Mouse (Mus musculus) layer of hippocampus, adult 9-11 months (tissue): Measurements from ENCODE around the gene Zfp114.
A peak's percentile ranks its signal among the peaks of the same experiment; 100 is the strongest.

Source experiments
- DNase-seq: peaks from one replicate; pipeline ENCODE4 v3.0.0; 2022

The Zfp114 gene

GRCm38 (mm10) chr7:24174618-24175336, at the start of gene Zfp114:
Gene Zfp114 (plus strand): TSS chr7:24175060.
- DNase-seq: peak; percentile 67

DNA sequence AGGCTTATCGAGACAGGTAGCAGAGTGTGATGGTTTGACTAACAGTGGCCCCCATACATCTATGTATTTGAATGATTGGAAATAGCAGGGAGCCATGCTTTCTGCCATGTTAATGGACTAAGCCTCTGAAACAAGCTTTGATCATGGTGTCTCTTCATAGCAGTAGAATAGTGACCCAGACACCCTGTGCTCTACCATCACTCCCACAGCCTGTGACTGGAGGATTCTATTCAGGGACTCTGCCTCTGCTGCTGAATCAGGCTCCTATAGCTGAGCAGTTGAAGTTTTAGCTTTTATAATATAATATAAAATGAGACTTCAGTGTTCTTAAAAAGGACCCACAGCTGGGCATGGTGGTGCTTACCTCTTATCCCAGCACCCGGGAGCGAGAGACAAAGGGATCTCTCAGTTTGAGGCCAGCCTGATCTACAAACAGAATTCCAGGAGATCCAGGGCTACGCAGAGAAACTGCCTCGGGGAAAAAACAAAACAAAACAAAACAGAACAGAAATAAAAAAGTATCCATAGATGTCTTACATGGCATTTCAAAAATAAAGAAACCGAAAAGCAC, 41.4 kb upstream of the Zfp114 start:
- no peak for DNase-seq

GRCm38 (mm10) chr7:24133996-24134828, 40.6 kb upstream of the Zfp114 start, which contains the start of gene Zfp235:
Gene Zfp235 (plus strand): TSS chr7:24134169.
- peak; percentile 91 for DNase-seq

DNA sequence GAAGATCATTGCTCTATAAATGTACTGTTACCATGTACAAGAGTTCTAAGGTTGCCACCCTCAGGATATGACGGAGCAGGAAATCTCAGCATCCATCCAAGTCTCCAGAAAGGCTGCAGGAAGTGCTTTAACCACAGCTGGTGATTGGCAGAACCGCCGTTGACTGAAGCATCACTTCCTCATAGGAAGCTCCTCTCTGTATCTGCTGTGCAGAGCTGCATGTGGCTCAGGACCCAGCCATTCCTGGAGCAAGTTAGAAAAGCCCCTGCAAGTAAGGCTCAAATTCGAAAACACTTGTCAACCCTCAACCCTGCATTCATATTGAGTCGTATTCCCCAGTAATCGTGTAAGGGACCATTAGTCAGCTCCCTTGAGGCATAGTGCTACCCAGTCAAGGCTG, 32.3 kb upstream of the Zfp114 start:
- no peak for DNase-seq

DNA sequence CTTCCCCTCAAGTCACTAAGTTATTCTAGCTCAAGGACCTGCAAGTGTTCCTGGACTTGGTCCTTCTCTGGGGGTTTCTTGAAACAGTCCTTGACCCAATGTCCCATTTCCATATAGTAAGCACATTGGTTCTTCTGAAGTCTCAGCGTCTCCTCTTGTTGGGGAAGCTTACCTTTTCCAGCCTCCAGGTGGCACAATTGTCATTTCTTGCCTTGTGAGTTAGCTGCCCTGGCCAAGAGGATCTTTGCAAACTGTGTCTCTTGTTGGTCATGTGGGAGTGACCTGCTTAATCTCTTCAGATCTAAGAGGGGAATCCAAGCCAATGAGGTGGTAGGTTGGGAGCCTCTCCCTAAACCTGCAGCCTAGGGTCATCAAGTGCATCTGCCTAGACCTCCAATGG, 21.6 kb upstream of the Zfp114 start:
- DNase-seq: no peak

GRCm38 (mm10) chr7:24172191-24172590, 2.7 kb upstream of the Zfp114 start:
- DNase-seq: no peak

- DNase-seq: no peak
Measured at GRCm38 (mm10) chr7:24175337-24175711, 464 bp downstream of the Zfp114 start.

- no peak for DNase-seq
Measured at GRCm38 (mm10) chr7:24187611-24188010, 12.8 kb downstream of the Zfp114 start.

GRCm38 (mm10) chr7:24188901-24189570, 14.2 kb downstream of the Zfp114 start:
- no peak for DNase-seq

DNA sequence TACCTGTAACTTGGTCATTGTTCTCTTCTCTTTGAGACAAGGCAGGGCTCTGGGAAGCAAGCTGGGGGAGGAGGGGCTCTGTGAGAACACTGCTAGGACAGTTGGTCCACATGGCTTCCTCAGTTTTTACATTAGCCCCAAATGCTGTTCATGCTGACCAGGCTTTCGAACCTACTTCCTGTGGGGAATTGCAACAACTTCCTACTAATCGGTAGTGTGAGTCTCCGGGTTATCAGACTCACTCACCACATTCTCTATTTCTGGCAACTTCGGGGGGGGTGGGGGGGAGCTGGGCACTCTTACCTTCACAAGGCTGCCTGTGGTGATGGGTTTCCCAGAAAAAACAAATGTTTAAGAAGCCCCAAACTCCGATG, 14.7 kb downstream of the Zfp114 start:
- no peak for DNase-seq

GRCm38 (mm10) chr7:24191361-24191760, 16.5 kb downstream of the Zfp114 start:
- DNase-seq: no peak

GRCm38 (mm10) chr7:24193157-24193556, 18.3 kb downstream of the Zfp114 start:
- no peak for DNase-seq

DNA sequence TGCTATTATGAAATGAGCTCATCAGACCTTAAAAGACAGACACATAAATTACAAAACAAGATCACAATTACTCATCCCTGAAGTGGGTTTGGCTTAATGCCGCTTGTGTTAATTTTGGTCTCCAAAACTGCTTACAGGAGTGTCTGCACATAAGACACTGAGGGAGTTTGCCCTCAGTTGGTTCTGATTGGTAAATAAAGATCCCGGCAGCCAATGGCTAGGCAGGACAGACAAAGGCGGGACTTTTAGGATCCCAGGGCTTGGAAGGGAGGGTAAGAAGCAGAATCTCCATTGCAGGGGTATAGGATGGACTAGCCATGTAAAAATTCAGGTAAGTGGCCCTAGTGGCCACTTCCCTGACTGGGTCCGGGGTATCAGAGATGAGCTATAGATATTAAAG, 22.1 kb downstream of the Zfp114 start:
- DNase-seq: no peak

GRCm38 (mm10) chr7:24207488-24208261, 32.8 kb downstream of the Zfp114 start:
- peak; percentile 77 for DNase-seq

DNA sequence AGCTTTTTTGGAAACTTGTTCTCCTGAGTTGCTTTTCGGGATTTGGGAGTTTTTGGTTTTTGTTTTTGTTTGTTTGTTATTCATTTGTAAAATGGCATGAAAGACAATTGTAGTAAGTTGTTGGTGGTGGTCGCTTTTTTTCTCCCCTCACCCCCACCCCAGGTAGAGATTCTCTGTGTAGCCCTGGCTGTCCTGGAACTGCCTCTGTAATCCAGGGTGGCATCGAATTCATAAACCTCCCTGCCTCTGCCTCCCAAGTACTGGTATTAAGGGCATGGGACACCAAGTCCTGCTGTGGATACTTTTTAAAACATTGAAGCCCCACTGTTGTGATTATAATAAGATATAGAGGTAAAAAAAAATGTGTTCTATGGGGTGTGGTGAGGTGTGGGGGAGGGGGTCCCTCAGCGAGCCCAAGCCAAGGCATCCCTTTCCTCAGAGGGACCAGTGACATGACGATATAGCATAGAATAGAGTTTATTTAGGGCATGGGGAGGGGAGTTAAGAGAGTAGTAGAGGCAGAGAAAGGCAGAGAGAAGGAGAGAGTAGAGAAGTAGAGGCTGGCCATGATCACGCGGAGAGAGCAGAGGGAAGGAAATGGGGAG, 33.5 kb downstream of the Zfp114 start:
- no peak for DNase-seq

GRCm38 (mm10) chr7:24210296-24210695, 35.4 kb downstream of the Zfp114 start:
- no peak for DNase-seq

GRCm38 (mm10) chr7:24211343-24211742, 36.5 kb downstream of the Zfp114 start, which contains the start of gene Zfp111:
Gene Zfp111 (minus strand): TSS chr7:24211443.
- no peak for DNase-seq
